Mouse (Mus musculus): ENCODE measurements at regions not wholly inside any gene's neighbourhood (a gene's known extent, or its start where the extent isn't known, plus 50 kb on each side); places are given as distances from the start of the nearest gene placed in this dataset.
A peak's percentile ranks its signal among the peaks of the same experiment; 100 is the strongest.

DNA sequence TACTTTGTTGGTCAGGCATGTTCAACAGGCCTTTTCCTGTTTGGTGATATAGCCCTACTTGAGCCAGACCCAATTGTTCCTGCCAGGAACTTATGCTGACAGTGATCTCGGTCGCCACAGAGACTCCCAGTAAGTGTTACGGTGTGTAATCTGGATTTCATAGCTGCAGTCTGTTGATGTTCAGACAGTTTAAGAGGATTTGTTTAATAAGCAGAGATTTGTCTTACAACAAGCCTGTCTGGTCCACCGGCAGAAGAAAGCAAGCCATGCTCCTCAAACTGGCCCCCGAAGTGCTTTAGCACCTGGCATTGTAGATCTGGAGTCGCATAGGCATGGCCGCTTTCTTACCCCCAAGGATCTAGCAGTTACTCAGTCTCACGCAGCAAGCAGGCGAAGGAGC is 150.0 kb upstream of the Lcorl start:
- Histone ChIP-seq H3K4me3 (ENCODE audit: low read depth, low read length) (no peak overlapping the region), H3K4me1 (ENCODE audit: control insufficient read depth, insufficient read depth, low read length) (no peaks in the 10 kb centered on the region), H3K36me3 (ENCODE audit: control insufficient read depth, insufficient read depth, low read length) (no peaks in the 10 kb centered on the region), H3K27me3 (ENCODE audit: control insufficient read depth, insufficient read depth, low read length) (no peaks in the 10 kb centered on the region), H3K4me2 (no peak overlapping the region), H3K9ac (ENCODE audit: low read length) (no peak overlapping the region), H3K27ac (ENCODE audit: low read depth, low read length) (no peak overlapping the region), H3K9me3 (ENCODE audit: control insufficient read depth, low read length) (no peaks in the 10 kb centered on the region)
- ATAC-seq (ENCODE audit: low FRiP score), result no peak
- DNase-seq (ENCODE audit: low spot score, missing footprints), result no peak
- 85% methylated on average over 9 of the region's 9 CpGs for WGBS

DNA sequence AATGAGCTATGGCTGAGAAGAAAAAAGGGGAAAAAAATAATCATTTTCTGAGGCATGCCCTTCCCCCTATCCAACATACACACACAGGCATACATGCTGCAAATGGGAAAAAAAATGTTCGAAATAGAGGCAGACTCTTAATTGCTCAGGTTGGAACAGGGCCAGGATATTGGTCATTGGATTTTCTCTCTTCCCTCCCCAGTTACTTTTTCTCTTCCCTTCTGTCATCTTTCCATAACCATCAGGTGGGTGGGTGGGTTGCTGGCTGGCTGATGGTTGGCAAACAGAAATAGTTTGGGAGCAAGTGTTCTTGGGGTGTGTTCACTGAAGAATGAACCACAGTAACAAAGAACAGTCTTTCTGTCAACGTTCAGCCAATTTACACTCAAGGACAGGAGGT is 149.3 kb upstream of the Lcorl start:
- no peak for DNase-seq (ENCODE audit: low spot score, missing footprints)
- no peak overlapping the region for H3K27ac ChIP-seq (ENCODE audit: low read depth, low read length)
- no peak overlapping the region for H3K9ac ChIP-seq (ENCODE audit: low read length)
- H3K9me3 ChIP-seq (ENCODE audit: control insufficient read depth, low read length), result no peaks in the 10 kb centered on the region
- H3K4me3 ChIP-seq (ENCODE audit: low read depth, low read length), result no peak overlapping the region
- H3K27me3 ChIP-seq (ENCODE audit: control insufficient read depth, insufficient read depth, low read length), result no peaks in the 10 kb centered on the region
- H3K4me2 ChIP-seq, result no peak overlapping the region
- WGBS, result 94% methylated on average over 2 of the region's 2 CpGs
- no peak for ATAC-seq (ENCODE audit: low FRiP score)
- no peaks in the 10 kb centered on the region for H3K36me3 ChIP-seq (ENCODE audit: control insufficient read depth, insufficient read depth, low read length)
- H3K4me1 ChIP-seq (ENCODE audit: control insufficient read depth, insufficient read depth, low read length), result no peaks in the 10 kb centered on the region

DNA sequence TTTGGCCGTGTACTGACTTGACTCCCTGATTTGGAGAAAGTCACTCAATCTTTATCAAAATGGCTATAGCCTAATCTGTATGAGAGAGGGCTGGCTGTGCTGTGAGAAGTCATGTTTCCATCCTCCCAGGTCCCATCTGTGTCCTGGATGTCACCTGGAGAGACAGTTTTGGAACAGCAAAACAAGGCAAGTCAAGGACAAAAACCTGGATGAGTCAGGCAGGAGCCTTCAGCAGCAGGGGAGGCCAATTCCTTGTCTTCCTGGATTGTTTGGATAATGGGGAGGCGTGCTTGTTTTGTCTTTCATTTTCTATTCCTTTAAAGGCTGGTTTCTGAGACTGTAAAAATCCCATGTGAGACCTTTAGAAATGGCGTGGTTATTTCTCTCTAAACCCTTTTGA is 148.8 kb upstream of the Lcorl start:
- Histone ChIP-seq H3K4me2 (no peak overlapping the region), H3K27me3 (ENCODE audit: control insufficient read depth, insufficient read depth, low read length) (no peaks in the 10 kb centered on the region), H3K4me1 (ENCODE audit: control insufficient read depth, insufficient read depth, low read length) (no peaks in the 10 kb centered on the region), H3K9ac (ENCODE audit: low read length) (no peak overlapping the region), H3K27ac (ENCODE audit: low read depth, low read length) (no peak overlapping the region), H3K4me3 (ENCODE audit: low read depth, low read length) (no peak overlapping the region), H3K9me3 (ENCODE audit: control insufficient read depth, low read length) (no peaks in the 10 kb centered on the region), H3K36me3 (ENCODE audit: control insufficient read depth, insufficient read depth, low read length) (no peaks in the 10 kb centered on the region)
- DNase-seq (ENCODE audit: low spot score, missing footprints), result no peak
- ATAC-seq (ENCODE audit: low FRiP score), result no peak
- 88% methylated on average over 3 of the region's 3 CpGs for WGBS

DNA sequence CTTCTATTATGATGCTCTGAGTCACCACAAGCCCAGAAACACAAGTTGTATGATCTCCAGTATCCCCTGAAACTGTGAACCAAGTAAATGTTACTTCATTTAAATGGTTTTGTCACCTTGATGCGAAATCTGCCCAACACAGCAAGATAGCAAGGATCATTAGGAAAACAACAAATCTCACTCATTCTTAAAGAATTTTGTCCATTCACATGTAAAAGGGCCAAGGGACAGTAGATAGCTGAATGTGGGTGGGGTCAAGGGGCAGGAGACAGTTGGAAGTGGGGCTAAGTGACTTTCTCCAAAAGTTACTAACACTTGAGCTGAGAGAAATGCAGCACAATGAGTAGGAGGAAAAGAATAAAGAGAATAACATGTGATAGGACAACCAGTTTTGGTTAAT is 148.2 kb upstream of the Lcorl start:
- H3K9ac ChIP-seq (ENCODE audit: low read length), result no peak overlapping the region
- no peak overlapping the region for H3K4me2 ChIP-seq
- no peaks in the 10 kb centered on the region for H3K4me1 ChIP-seq (ENCODE audit: control insufficient read depth, insufficient read depth, low read length)
- WGBS, result 84% methylated on average over 1 of the region's 1 CpGs
- no peaks in the 10 kb centered on the region for H3K9me3 ChIP-seq (ENCODE audit: control insufficient read depth, low read length)
- DNase-seq (ENCODE audit: low spot score, missing footprints) (no peak), ATAC-seq (ENCODE audit: low FRiP score) (no peak)
- no peaks in the 10 kb centered on the region for H3K36me3 ChIP-seq (ENCODE audit: control insufficient read depth, insufficient read depth, low read length)
- no peak overlapping the region for H3K4me3 ChIP-seq (ENCODE audit: low read depth, low read length)
- no peak overlapping the region for H3K27ac ChIP-seq (ENCODE audit: low read depth, low read length)
- H3K27me3 ChIP-seq (ENCODE audit: control insufficient read depth, insufficient read depth, low read length), result no peaks in the 10 kb centered on the region

DNA sequence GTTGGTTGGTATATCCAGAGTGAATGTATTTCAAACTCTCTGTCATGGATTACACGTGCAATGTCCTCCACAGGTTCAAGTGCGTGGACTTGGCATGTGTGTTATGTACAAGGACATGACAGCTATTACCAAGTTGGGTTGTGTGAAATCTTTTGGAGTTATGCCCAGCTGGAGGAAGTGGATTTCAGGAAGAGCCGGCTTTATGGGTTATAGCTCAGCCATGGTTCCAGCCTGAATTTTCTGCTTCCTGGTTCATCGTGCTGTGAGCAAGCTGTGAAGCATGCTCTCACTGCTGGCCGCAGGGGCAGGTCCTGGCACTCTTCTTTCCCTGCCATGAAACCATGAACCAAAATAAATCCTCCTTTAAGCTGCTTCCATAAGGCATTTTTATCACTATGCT is 144.6 kb upstream of the Lcorl start:
- Histone ChIP-seq H3K4me3 (ENCODE audit: low read depth, low read length) (no peak overlapping the region), H3K27ac (ENCODE audit: low read depth, low read length) (no peak overlapping the region), H3K9me3 (ENCODE audit: control insufficient read depth, low read length) (no peaks in the 10 kb centered on the region), H3K4me2 (no peak overlapping the region), H3K4me1 (ENCODE audit: control insufficient read depth, insufficient read depth, low read length) (no peaks in the 10 kb centered on the region), H3K27me3 (ENCODE audit: control insufficient read depth, insufficient read depth, low read length) (no peaks in the 10 kb centered on the region), H3K9ac (ENCODE audit: low read length) (no peak overlapping the region), H3K36me3 (ENCODE audit: control insufficient read depth, insufficient read depth, low read length) (no peaks in the 10 kb centered on the region)
- no peak for DNase-seq (ENCODE audit: low spot score, missing footprints)
- 87% methylated on average over 5 of the region's 5 CpGs for WGBS
- ATAC-seq (ENCODE audit: low FRiP score), result no peak

DNA sequence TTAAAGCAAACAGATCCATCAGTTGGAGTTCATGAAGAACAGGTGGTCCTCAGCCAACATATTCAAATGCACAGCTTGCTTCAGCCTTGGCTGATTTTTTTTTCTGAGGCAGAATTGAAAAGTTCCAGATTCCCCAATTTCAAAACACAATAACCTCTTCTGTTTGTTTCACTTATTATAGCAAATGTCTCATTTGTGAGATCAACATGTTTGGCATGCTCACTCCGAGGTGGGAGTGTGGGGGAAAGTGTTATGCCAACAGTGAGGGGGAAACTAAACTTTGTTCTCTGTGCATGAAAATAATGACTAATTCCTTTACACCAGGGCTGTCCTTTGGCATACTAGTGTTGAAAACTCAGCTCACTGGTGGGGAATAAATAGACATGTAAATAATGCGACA is 100.4 kb upstream of the Lcorl start:
- Histone ChIP-seq H3K27ac (ENCODE audit: low read depth, low read length) (no peak overlapping the region), H3K4me1 (ENCODE audit: control insufficient read depth, insufficient read depth, low read length) (no peaks in the 10 kb centered on the region), H3K9me3 (ENCODE audit: control insufficient read depth, low read length) (no peaks in the 10 kb centered on the region), H3K4me2 (no peak overlapping the region), H3K36me3 (ENCODE audit: control insufficient read depth, insufficient read depth, low read length) (no peaks in the 10 kb centered on the region), H3K9ac (ENCODE audit: low read length) (no peak overlapping the region), H3K27me3 (ENCODE audit: control insufficient read depth, insufficient read depth, low read length) (no peaks in the 10 kb centered on the region), H3K4me3 (ENCODE audit: low read depth, low read length) (no peak overlapping the region)
- no peak for ATAC-seq (ENCODE audit: low FRiP score)
- DNase-seq (ENCODE audit: low spot score, missing footprints), result no peak
- WGBS, result 87% methylated on average over 2 of the region's 2 CpGs

DNA sequence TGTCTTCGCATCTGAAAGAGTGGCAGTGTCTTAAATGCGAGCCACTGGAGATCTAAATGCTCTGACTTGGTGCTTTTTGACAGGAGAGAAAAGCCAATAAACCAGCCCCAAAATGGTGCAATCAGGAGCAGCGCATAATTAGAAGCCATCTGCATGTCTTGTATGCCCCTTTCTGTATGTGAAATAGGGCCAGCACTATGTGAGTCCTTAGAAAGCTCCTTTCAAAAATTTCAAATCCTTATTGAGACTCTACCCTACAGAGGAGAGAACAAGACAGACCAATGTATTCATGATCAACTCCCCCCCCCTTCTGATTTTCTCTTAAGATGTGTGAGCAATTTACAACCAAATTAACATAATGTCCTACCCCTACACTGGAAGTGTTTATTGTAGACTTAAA is 86.6 kb upstream of the Lcorl start:
- 90% methylated on average over 3 of the region's 3 CpGs for WGBS
- DNase-seq (ENCODE audit: low spot score, missing footprints) (no peak), ATAC-seq (ENCODE audit: low FRiP score) (no peak)
- Histone ChIP-seq H3K27me3 (ENCODE audit: control insufficient read depth, insufficient read depth, low read length) (no peaks in the 10 kb centered on the region), H3K4me1 (ENCODE audit: control insufficient read depth, insufficient read depth, low read length) (no peaks in the 10 kb centered on the region), H3K4me3 (ENCODE audit: low read depth, low read length) (no peak overlapping the region), H3K9ac (ENCODE audit: low read length) (no peak overlapping the region), H3K9me3 (ENCODE audit: control insufficient read depth, low read length) (no peaks in the 10 kb centered on the region), H3K27ac (ENCODE audit: low read depth, low read length) (no peak overlapping the region), H3K36me3 (ENCODE audit: control insufficient read depth, insufficient read depth, low read length) (no peaks in the 10 kb centered on the region), H3K4me2 (no peak overlapping the region)

DNA sequence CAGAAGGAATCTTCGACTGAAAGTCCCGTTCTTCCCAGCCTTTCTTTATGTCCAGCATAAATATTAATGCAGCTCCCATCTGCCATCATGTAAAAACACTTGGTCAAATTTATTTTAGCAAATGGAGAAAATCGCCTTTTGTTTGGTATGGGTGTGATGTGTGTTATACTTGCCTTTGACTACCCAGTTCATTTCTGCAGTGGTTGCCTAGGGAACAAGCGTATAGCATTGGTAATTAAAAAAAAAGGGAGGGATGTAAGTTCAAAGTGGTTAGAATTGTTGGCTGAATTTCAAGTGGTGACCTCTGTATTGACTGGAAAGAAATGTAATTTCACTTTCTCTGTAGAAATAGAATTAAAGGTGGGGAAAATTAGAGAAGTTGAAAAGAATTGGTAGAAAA is 75.6 kb upstream of the Lcorl start:
- Histone ChIP-seq H3K4me2 (no peak overlapping the region), H3K4me3 (ENCODE audit: low read depth, low read length) (no peak overlapping the region), H3K27me3 (ENCODE audit: control insufficient read depth, insufficient read depth, low read length) (no peaks in the 10 kb centered on the region), H3K9ac (ENCODE audit: low read length) (no peak overlapping the region), H3K9me3 (ENCODE audit: control insufficient read depth, low read length) (no peaks in the 10 kb centered on the region), H3K36me3 (ENCODE audit: control insufficient read depth, insufficient read depth, low read length) (no peaks in the 10 kb centered on the region), H3K27ac (ENCODE audit: low read depth, low read length) (no peak overlapping the region), H3K4me1 (ENCODE audit: control insufficient read depth, insufficient read depth, low read length) (no peaks in the 10 kb centered on the region)
- ATAC-seq (ENCODE audit: low FRiP score), result peak; percentile 70; the same call in 1 of the 2 replicates
- DNase-seq (ENCODE audit: low spot score, missing footprints), result no peak
- WGBS, result 71% methylated on average over 4 of the region's 4 CpGs

DNA sequence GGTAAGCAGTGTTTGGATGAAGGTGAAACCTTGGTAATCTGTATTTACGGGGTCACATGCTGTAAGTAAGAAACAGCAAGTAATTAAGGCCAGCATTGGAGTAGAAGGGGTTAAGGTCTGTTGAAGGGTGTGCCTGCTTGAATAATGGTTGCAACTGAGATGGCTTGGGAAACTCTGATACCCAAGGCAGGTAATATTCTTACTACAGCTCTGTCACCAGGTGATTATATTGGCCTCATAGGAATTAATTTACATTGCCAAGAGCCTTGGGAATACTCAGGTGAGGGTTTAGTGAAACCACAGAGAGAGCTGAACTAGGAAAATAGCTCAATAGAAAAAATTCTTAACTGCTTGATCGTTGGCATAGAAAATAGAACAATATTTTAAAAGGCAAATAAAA is 73.8 kb upstream of the Lcorl start:
- Histone ChIP-seq H3K4me2 (no peak overlapping the region), H3K27ac (ENCODE audit: low read depth, low read length) (no peak overlapping the region), H3K9me3 (ENCODE audit: control insufficient read depth, low read length) (no peaks in the 10 kb centered on the region), H3K4me1 (ENCODE audit: control insufficient read depth, insufficient read depth, low read length) (no peaks in the 10 kb centered on the region), H3K36me3 (ENCODE audit: control insufficient read depth, insufficient read depth, low read length) (no peaks in the 10 kb centered on the region), H3K27me3 (ENCODE audit: control insufficient read depth, insufficient read depth, low read length) (no peaks in the 10 kb centered on the region), H3K9ac (ENCODE audit: low read length) (no peak overlapping the region), H3K4me3 (ENCODE audit: low read depth, low read length) (no peak overlapping the region)
- 81% methylated on average over 2 of the region's 2 CpGs for WGBS
- DNase-seq (ENCODE audit: low spot score, missing footprints) (no peak), ATAC-seq (ENCODE audit: low FRiP score) (no peak)

DNA sequence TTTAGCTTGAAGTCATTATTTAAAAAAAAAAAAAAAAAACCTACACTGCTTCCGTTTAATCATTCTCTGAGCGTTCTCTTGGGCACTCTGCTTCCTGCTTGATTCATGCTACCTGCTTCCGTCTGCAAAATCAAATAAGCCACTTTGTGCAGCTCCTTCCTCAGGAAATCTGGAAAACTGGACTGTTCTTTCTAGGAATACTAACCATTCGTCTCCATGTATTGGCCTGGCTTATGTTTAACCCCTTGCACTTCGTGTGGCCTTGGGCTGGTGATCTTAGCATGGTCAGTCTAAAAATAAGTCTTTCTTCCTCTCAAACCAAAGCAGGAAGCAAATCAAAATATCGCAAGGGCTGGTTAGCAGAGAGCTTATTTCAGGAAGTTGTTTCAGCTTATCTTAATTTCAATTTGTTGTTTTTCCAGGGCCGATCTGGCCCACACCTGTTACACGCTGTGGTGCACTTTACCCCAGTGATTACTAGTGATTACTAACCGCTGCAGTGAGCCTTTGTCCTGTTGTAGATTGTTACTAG is 68.5 kb upstream of the Lcorl start:
- Histone ChIP-seq H3K27ac (ENCODE audit: low read depth, low read length) (no peak overlapping the region), H3K36me3 (ENCODE audit: control insufficient read depth, insufficient read depth, low read length) (no peaks in the 10 kb centered on the region), H3K9me3 (ENCODE audit: control insufficient read depth, low read length) (no peaks in the 10 kb centered on the region), H3K4me1 (ENCODE audit: control insufficient read depth, insufficient read depth, low read length) (no peaks in the 10 kb centered on the region), H3K4me2 (no peak overlapping the region), H3K4me3 (ENCODE audit: low read depth, low read length) (no peak overlapping the region), H3K9ac (ENCODE audit: low read length) (no peak overlapping the region), H3K27me3 (ENCODE audit: control insufficient read depth, insufficient read depth, low read length) (no peaks in the 10 kb centered on the region)
- WGBS, result 82% methylated on average over 9 of the region's 9 CpGs
- DNase-seq (ENCODE audit: low spot score, missing footprints) (peak; percentile 12), ATAC-seq (ENCODE audit: low FRiP score) (no peak)
